Mouse (Mus musculus): ENCODE data around the gene Paqr3. TPM values are rescaled to one million over a fixed set of nuclear protein-coding genes. Genes with fewer than 3 reads are reported as not detected.

Paqr3 gene
- 3.8 TPM for polyA plus RNA-seq (2014; fragmentation: Illumina TruSeq; extraction: RNeasy Lipid Tissue Mini Kit (QIAGEN cat#74804))

GRCm38 (mm10) chr5:97111207-97111910 lies at the start of gene Paqr3:
TSS of gene Paqr3 (minus strand) at chr5:97111596.

Other genes starting within 250 kb of the Paqr3 start
- gene Bmp2k, start 113.9 kb downstream of the Paqr3 start, polyA plus RNA-seq (2014; fragmentation: Illumina TruSeq; extraction: RNeasy Lipid Tissue Mini Kit (QIAGEN cat#74804)), result 70.0 TPM

Measured in ovary, adult 10 weeks (tissue).